Mouse (Mus musculus): ENCODE data around the gene 6030408B16Rik. TPM values are rescaled to one million over a fixed set of nuclear protein-coding genes. Genes with fewer than 3 reads are reported as not detected.
A peak's percentile ranks its signal among the peaks of the same experiment; 100 is the strongest.

Gene 6030408B16Rik
- polyA plus RNA-seq, 2 experiments = 0.10 to 0.18 TPM

DNA sequence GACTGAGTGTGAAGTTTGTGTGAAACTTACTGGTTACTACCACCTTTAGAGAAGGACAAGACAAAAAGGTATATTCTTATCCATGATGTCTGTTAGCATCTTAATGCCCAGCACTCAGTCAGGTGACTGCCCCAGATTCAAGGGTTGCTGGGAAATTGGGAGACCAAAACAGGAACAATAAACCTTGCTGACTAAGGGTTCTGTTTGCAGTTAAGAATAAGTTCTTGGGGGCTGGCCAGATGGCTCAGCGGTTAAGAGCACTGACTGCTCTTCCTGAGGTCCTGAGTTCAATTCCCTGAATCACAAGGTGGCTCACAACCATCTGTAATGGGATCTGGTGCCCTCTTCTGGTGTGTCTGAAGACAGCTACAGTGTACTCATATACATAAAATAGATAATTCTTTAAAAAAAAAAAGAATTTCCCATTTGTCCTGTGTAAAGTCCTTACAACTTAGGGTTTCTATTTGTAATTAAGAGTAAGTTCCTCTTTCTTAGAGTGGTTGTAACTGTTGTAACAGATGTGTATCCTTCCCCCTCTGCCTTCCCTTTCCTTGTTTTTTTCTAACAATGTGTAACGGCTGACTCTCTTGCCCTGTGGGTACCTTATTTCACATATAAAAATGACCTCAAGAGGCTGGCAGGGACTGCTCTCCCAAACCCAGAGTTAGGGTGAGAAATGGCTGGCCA, 24.9 kb downstream of the 6030408B16Rik start:
- Histone ChIP-seq H3K36me3 (replicated peaks; ENCODE audit: control insufficient read depth, insufficient read depth, low read depth) (no peaks in the 10 kb centered on the region), H3K9ac (replicated peaks) (no peak overlapping the region), H3K27me3 (ENCODE audit: control insufficient read depth, insufficient read depth, low read length) (no peaks in the 10 kb centered on the region), H3K4me2 (ENCODE audit: low read depth) (no peak overlapping the region), H3K4me3 (ENCODE audit: insufficient read depth in 1 of 2, low read depth in 2 of 2, low read length in 2 of 2) (no peak overlapping the region), H3K27ac (no peak overlapping the region), H3K9me3 (ENCODE audit: control insufficient read depth, low read length) (no peaks in the 10 kb centered on the region), H3K4me1 (replicated peaks; ENCODE audit: control insufficient read depth in 2 of 2, insufficient read depth in 2 of 2, low read length in 1 of 2) (peaks cover 0 to 24% of the 10 kb centered on the region in 2 experiments; a peak in 2 of 4 replicates)
- WGBS (ENCODE audit: insufficient replicate concordance) = 34% methylated on average over 2 of the region's 2 CpGs
- no peak for DNase-seq (ENCODE audit: low read depth in 3 of 3, low spot score in 3 of 3)
- TF ChIP-seq CTCF (IDR thresholded peaks at IDR 0.05; ENCODE audit: low read depth) = no peak
- TF ChIP-seq EP300 (IDR thresholded peaks at IDR 0.05; ENCODE audit: low read depth) = no peak
- ATAC-seq (ENCODE audit: insufficient read depth) = no peak

- no peak for TF ChIP-seq EP300 (IDR thresholded peaks at IDR 0.05; ENCODE audit: low read depth)
- TF ChIP-seq CTCF (IDR thresholded peaks at IDR 0.05; ENCODE audit: low read depth) = no peak
- WGBS (ENCODE audit: insufficient replicate concordance) = 47% methylated on average over 14 of the region's 14 CpGs
Observed at GRCm38 (mm10) chr15:101318889-101319765, 26.1 kb downstream of the 6030408B16Rik start.

GRCm38 (mm10) chr15:101320010-101320617, 27.1 kb downstream of the 6030408B16Rik start:
- no peak overlapping the region for H3K9ac ChIP-seq (replicated peaks)
- H3K4me2 ChIP-seq (ENCODE audit: low read depth) = no peak overlapping the region
- no peak for DNase-seq (ENCODE audit: low read depth in 3 of 3, low spot score in 3 of 3)
- no peaks in the 10 kb centered on the region; the same call in 1 of the 2 replicates for H3K9me3 ChIP-seq (ENCODE audit: control insufficient read depth, low read length)
- H3K4me1 ChIP-seq (replicated peaks; ENCODE audit: control insufficient read depth in 2 of 2, insufficient read depth in 2 of 2, low read length in 1 of 2) = peaks cover 0 to 24% of the 10 kb centered on the region in 2 experiments; a peak in 2 of 4 replicates
- TF ChIP-seq EP300 (IDR thresholded peaks at IDR 0.05; ENCODE audit: low read depth) = no peak
- TF ChIP-seq CTCF (IDR thresholded peaks at IDR 0.05; ENCODE audit: low read depth) = no peak
- 17% methylated on average over 6 of the region's 6 CpGs for WGBS (ENCODE audit: insufficient replicate concordance)
- H3K27me3 ChIP-seq (ENCODE audit: control insufficient read depth, insufficient read depth, low read length) = no peaks in the 10 kb centered on the region
- no peaks in the 10 kb centered on the region for H3K36me3 ChIP-seq (replicated peaks; ENCODE audit: control insufficient read depth, insufficient read depth, low read depth)
- ATAC-seq (ENCODE audit: insufficient read depth) = no peak
- H3K27ac ChIP-seq = no peak overlapping the region
- no peak overlapping the region for H3K4me3 ChIP-seq (ENCODE audit: insufficient read depth in 1 of 2, low read depth in 2 of 2, low read length in 2 of 2)

More at GRCm38 (mm10) chr15:101318889-101319765, 26.1 kb downstream of the 6030408B16Rik start:
- no peaks in the 10 kb centered on the region for H3K36me3 ChIP-seq (replicated peaks; ENCODE audit: control insufficient read depth, insufficient read depth, low read depth)
- ATAC-seq (ENCODE audit: insufficient read depth) (no peak), DNase-seq (ENCODE audit: low read depth in 3 of 3, low spot score in 3 of 3) (no peak)
- H3K27me3 ChIP-seq (ENCODE audit: control insufficient read depth, insufficient read depth, low read length) = no peaks in the 10 kb centered on the region
- no peak overlapping the region for H3K27ac ChIP-seq
- no peak overlapping the region for H3K9ac ChIP-seq (replicated peaks)
- H3K4me2 ChIP-seq (ENCODE audit: low read depth) = no peak overlapping the region
- peaks cover 0 to 24% of the 10 kb centered on the region in 2 experiments; a peak in 2 of 4 replicates for H3K4me1 ChIP-seq (replicated peaks; ENCODE audit: control insufficient read depth in 2 of 2, insufficient read depth in 2 of 2, low read length in 1 of 2)
- H3K9me3 ChIP-seq (ENCODE audit: control insufficient read depth, low read length) = no peaks in the 10 kb centered on the region; the same call in 1 of the 2 replicates
- no peak overlapping the region for H3K4me3 ChIP-seq (ENCODE audit: insufficient read depth in 1 of 2, low read depth in 2 of 2, low read length in 2 of 2)

DNA sequence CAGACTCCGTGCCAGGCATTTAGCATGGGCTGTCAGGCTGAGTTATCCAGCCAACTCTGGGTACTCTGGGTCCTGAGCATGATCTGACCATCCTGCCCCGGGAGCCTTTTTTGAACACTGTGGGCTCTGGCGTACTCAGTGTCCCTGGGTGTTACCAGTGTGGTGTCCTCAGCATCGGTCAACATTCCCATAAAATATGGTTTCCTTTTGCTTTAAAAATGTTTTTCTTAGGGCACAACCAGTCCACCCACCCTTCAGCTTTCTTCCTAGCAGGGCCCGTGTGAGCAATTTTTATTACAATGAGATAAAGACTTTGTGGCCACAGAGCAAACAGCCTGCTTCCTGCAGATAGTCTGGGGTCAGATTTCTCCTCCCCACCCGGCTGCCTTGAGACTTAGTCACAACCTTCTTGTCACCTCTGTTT, 27.6 kb downstream of the 6030408B16Rik start:
- DNase-seq (ENCODE audit: low read depth in 3 of 3, low spot score in 3 of 3) = no peak
- TF ChIP-seq EP300 (IDR thresholded peaks at IDR 0.05; ENCODE audit: low read depth) (0 out of 2 replicates have a peak, but pooled peaks have one; percentile 26), CTCF (IDR thresholded peaks at IDR 0.05; ENCODE audit: low read depth) (no peak)
- WGBS (ENCODE audit: insufficient replicate concordance) = 4% methylated on average over 6 of the region's 6 CpGs

More for the DNA sequence above, 27.6 kb downstream of the 6030408B16Rik start:
- peak; percentile 33; the same call in 1 of the 2 replicates for ATAC-seq (ENCODE audit: insufficient read depth)
- H3K4me2 ChIP-seq (ENCODE audit: low read depth) = no peak overlapping the region
- no peaks in the 10 kb centered on the region for H3K27me3 ChIP-seq (ENCODE audit: control insufficient read depth, insufficient read depth, low read length)
- H3K36me3 ChIP-seq (replicated peaks; ENCODE audit: control insufficient read depth, insufficient read depth, low read depth) = no peaks in the 10 kb centered on the region
- no peak overlapping the region for H3K4me3 ChIP-seq (ENCODE audit: insufficient read depth in 1 of 2, low read depth in 2 of 2, low read length in 2 of 2)
- peaks cover 0 to 24% of the 10 kb centered on the region in 2 experiments; a peak in 2 of 4 replicates for H3K4me1 ChIP-seq (replicated peaks; ENCODE audit: control insufficient read depth in 2 of 2, insufficient read depth in 2 of 2, low read length in 1 of 2)
- no peaks in the 10 kb centered on the region; the same call in 1 of the 2 replicates for H3K9me3 ChIP-seq (ENCODE audit: control insufficient read depth, low read length)
- no peak overlapping the region for H3K27ac ChIP-seq
- H3K9ac ChIP-seq (replicated peaks) = no peak overlapping the region
